Mouse (Mus musculus) C2C12 (cell line): ENCODE data around the gene Styk1. TPM values are rescaled to one million over a fixed set of nuclear protein-coding genes. Genes with fewer than 3 reads are reported as not detected.
"Not testable (repeated sequence)": the region's sequence is repeated elsewhere in the genome, so short reads cannot be mapped to it uniquely, and the experiment has no call there.

Experiments
- H3K27me3 ChIP-seq: one replicate; pipeline ENCODE4 v1.6.1; 2011; ENCODE audit not compliant: control insufficient read depth, insufficient read depth, insufficient read length
- H3K36me3 ChIP-seq: one replicate; pipeline ENCODE4 v1.6.1; 2011; ENCODE audit not compliant: control insufficient read depth, insufficient read depth
- H3K4me3 ChIP-seq: one replicate; pipeline ENCODE4 v1.5.1; 2011; ENCODE audit warnings: mild to moderate bottlenecking, control low read depth; ENCODE audit not compliant: poor library complexity, insufficient read depth, severe bottlenecking
- H3K79me2 ChIP-seq: one replicate; pipeline ENCODE4 v1.6.1; 2011; ENCODE audit not compliant: control insufficient read depth, insufficient read depth
- H3K79me3 ChIP-seq: one replicate; pipeline ENCODE4 v1.6.1; 2011; ENCODE audit warnings: low read depth, control low read depth
- H3ac ChIP-seq: one replicate; pipeline ENCODE3; 2011; ENCODE audit warnings: low read depth; ENCODE audit not compliant: control insufficient read depth, insufficient read length
- CEBPB ChIP-seq: IDR thresholded peaks from one replicate; pipeline ENCODE4 v1.6.1; 2011; ENCODE audit warnings: low read depth, mild to moderate bottlenecking, control low read depth, moderate library complexity
- CTCF ChIP-seq: IDR thresholded peaks from one replicate; pipeline ENCODE4 v1.5.1; 2011; ENCODE audit not compliant: control insufficient read depth, insufficient read depth, insufficient read length
- FOSL1 ChIP-seq: IDR thresholded peaks from one replicate; pipeline ENCODE4 v1.8.0; 2011; ENCODE audit warnings: mild to moderate bottlenecking, low read length; ENCODE audit not compliant: poor library complexity, insufficient read depth, severe bottlenecking
- MAX ChIP-seq: IDR thresholded peaks from one replicate; pipeline ENCODE4 v1.6.1; 2011; ENCODE audit warnings: mild to moderate bottlenecking, control low read depth
- MYOD1 ChIP-seq: IDR thresholded peaks from one replicate; pipeline ENCODE4 v1.6.1; 2011; ENCODE audit warnings: low read depth; ENCODE audit not compliant: control insufficient read depth, insufficient read length
- MYOG ChIP-seq: IDR thresholded peaks from one replicate; pipeline ENCODE4 v1.6.1; 2011; ENCODE audit not compliant: control insufficient read depth, insufficient read length; ENCODE audit errors: extremely low read depth
- USF1 ChIP-seq: IDR thresholded peaks from one replicate; pipeline ENCODE4 v1.6.1; 2011; ENCODE audit warnings: low read depth, mild to moderate bottlenecking, control low read depth, moderate library complexity
- polyA plus RNA-seq: library from polyadenylated mRNA; unstranded; fragments of >200 nt; fragmentation: generic; extraction: Trizol; gene quantifications from one replicate; pipeline ENCODE4 v1.2.1, GENCODE M21; 2012; ENCODE audit warnings: missing spikeins

Gene Styk1
- polyA plus RNA-seq, 1 experiment: 0.27 TPM

GRCm38 (mm10) chr6:131292991-131293788 is 60.2 kb downstream of the Styk1 start, which contains the start of gene Magohb:
Magohb (minus strand) TSS chr6:131293244.
- Histone ChIP-seq H3K79me3 (peaks cover 26% of the 10 kb centered on the region), H3K36me3 (peaks cover 4% of the 10 kb centered on the region), H3K4me3 (peak within 1 kb of the TSS; percentile 78), H3K79me2 (peaks cover 47% of the 10 kb centered on the region), H3K27me3 (no peaks in the 10 kb centered on the region), H3ac (peak within 1 kb of the TSS; percentile 91)
- TF ChIP-seq MAX (peak; percentile 64), FOSL1 (no peak)

GRCm38 (mm10) chr6:131292276-131292990 is 61.0 kb downstream of the Styk1 start:
- Histone ChIP-seq H3K79me2 (peaks cover 50% of the 10 kb centered on the region), H3K79me3 (peaks cover 26% of the 10 kb centered on the region), H3ac (peak overlapping the region; percentile 91), H3K36me3 (peaks cover 12% of the 10 kb centered on the region), H3K27me3 (no peaks in the 10 kb centered on the region), H3K4me3 (peak overlapping the region; percentile 78)
- TF ChIP-seq USF1: no peak

GRCm38 (mm10) chr6:131290430-131290829 is 63.0 kb downstream of the Styk1 start:
- peaks cover 26% of the 10 kb centered on the region for H3K36me3 ChIP-seq
- TF ChIP-seq CTCF (peak; percentile 35), USF1 (no peak), MYOG (no peak), MYOD1 (no peak), CEBPB (no peak), FOSL1 (no peak), MAX (no peak)
- peaks cover 50% of the 10 kb centered on the region for H3K79me2 ChIP-seq
- H3K79me3 ChIP-seq: peaks cover 26% of the 10 kb centered on the region
- no peaks in the 10 kb centered on the region for H3K27me3 ChIP-seq
- H3K4me3 ChIP-seq: no peak overlapping the region
- no peak overlapping the region for H3ac ChIP-seq

GRCm38 (mm10) chr6:131278160-131278559 is 75.2 kb downstream of the Styk1 start:
- H3K27me3 ChIP-seq, H3K79me2 ChIP-seq, H3K4me3 ChIP-seq, H3K79me3 ChIP-seq, H3ac ChIP-seq: not testable (repeated sequence)
- H3K36me3 ChIP-seq: peaks cover 25% of the 10 kb centered on the region

- H3K79me2 ChIP-seq: no peaks in the 10 kb centered on the region
- peaks cover 14% of the 10 kb centered on the region for H3K36me3 ChIP-seq
- H3ac ChIP-seq: no peak overlapping the region
- H3K4me3 ChIP-seq: no peak overlapping the region
- no peaks in the 10 kb centered on the region for H3K27me3 ChIP-seq
- TF ChIP-seq CTCF (no peak), MYOG (no peak), MAX (no peak), CEBPB (no peak), MYOD1 (no peak), FOSL1 (no peak), USF1 (no peak)
- no peaks in the 10 kb centered on the region for H3K79me3 ChIP-seq
Measured at GRCm38 (mm10) chr6:131276659-131277058, 76.7 kb downstream of the Styk1 start.

GRCm38 (mm10) chr6:131272311-131272710 is 81.1 kb downstream of the Styk1 start:
- H3K36me3 ChIP-seq: peaks cover 8% of the 10 kb centered on the region
- no peak for TF ChIP-seq USF1
- TF ChIP-seq MYOD1: no peak
- no peak for TF ChIP-seq CEBPB
- no peak for TF ChIP-seq FOSL1
- no peak for TF ChIP-seq CTCF
- TF ChIP-seq MYOG: no peak
- TF ChIP-seq MAX: no peak
- H3K79me2 ChIP-seq: no peaks in the 10 kb centered on the region
- H3K79me3 ChIP-seq: no peaks in the 10 kb centered on the region
- no peak overlapping the region for H3K4me3 ChIP-seq
- no peak overlapping the region for H3ac ChIP-seq
- H3K27me3 ChIP-seq: no peaks in the 10 kb centered on the region
